Mouse (Mus musculus): ENCODE measurements at regions not wholly inside any gene's neighbourhood (a gene's known extent, or its start where the extent isn't known, plus 50 kb on each side); places are given as distances from the start of the nearest gene placed in this dataset.

DNA sequence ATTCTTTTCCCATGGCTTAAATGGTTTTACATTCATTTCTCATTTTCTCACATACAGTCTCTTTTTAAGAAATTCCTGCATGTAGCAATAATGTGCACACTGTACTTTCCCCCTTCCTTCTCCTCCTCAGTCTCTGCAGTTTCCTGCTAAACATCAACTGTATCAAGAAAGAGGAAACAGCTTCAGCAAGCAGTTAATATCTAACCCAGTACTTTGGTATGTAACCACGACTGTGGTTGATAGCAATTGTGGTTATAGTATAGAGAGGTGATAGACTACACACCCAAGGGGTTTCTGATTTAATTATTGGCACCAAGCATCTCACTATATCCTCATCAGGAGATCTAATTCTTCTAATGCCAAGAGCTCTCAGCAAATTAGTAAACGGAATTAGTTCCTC, 52.8 kb upstream of the Eci2 start:
- DNase-seq (ENCODE audit: inconsistent ontology term) = no peak

GRCm38 (mm10) chr13:35085386-35085785, 58.5 kb upstream of the Eci2 start:
- DNase-seq (ENCODE audit: inconsistent ontology term) = no peak

DNA sequence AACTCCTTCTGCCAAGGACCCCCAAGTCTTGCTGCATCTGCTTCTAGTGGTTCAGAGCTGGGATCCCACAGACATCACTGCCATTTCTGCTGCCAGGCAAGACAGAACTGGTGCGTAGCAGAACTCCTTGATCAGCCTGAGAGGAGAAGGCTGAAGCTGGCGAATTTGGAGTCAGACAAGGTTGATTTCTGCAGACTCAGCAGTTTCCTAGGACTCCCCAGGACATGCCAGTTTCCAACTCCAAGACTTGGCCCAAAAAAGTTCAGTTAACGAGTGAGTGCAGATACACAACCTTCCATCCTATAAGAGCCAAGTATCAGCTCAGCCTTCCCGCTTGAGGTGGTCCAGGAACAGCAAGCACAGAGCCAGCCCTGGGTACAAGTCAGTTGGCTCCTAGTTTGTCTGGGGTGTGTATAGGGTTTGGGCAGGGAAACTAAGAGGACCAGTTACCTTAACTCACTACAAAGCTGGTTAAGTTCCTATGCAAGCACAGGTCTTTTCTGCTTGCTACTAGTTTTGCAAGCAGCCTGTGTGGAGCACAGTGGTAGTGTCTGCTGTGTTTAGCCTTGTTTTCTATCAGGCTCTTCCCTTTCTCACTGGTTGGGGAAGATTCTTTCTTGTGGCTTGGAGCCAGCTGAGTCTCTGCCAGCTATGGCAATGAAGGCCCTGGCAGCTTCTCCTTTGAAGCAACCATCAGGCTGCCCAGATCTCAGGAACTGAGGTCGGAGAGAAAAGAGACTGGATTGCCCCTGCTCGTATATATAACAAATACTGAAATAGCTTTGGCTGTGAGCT, 60.5 kb upstream of the Eci2 start:
- peak; percentile 5 for DNase-seq (ENCODE audit: inconsistent ontology term)

- no peak for DNase-seq (ENCODE audit: inconsistent ontology term)
Observed at GRCm38 (mm10) chr13:35091155-35091554, 64.3 kb upstream of the Eci2 start.

DNA sequence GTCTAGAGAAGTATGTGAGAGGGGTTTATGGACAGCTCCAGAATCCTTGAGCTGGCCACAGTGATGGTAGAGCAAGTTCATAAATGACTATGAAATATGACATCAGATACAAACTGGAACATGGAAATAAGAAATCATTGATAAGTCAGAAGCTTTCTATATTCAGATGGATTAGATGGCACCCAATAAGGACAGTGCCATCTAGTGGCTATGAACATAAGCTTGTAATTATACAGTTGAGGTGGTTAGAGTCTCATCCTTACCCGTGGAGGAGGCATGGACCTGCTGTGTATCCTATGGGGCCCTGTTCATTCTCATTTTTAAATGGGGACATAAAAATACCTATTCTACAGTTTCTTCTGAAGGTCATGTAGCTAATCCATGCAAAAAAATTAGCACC, 92.9 kb upstream of the Eci2 start:
- DNase-seq (ENCODE audit: inconsistent ontology term) = no peak

- no peak for DNase-seq (ENCODE audit: inconsistent ontology term)
Observed at GRCm38 (mm10) chr13:35129475-35129874, 102.6 kb upstream of the Eci2 start.

- no peak for DNase-seq (ENCODE audit: inconsistent ontology term)
Observed at GRCm38 (mm10) chr13:35131272-35132185, 104.6 kb upstream of the Eci2 start.

DNA sequence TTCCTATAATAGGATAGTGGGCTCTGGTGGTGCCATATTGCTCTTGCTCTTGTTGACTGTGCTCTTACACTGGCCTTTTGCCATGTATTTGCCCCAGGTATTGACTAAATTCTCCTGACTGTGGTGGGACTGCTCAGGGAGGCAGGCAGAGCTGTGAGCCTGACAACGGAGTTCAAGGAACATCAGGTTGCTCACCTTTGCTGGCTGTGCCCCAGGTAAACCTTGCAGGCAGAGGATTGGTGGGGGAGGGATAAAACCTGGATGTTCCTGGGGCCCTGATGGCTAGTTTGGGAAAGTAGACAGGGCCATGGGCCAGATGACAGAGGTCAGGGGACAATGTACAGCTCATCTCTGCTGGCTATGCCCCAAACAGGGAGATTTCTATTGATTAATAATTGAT, 124.7 kb upstream of the Eci2 start:
- DNase-seq (ENCODE audit: inconsistent ontology term) = no peak

DNA sequence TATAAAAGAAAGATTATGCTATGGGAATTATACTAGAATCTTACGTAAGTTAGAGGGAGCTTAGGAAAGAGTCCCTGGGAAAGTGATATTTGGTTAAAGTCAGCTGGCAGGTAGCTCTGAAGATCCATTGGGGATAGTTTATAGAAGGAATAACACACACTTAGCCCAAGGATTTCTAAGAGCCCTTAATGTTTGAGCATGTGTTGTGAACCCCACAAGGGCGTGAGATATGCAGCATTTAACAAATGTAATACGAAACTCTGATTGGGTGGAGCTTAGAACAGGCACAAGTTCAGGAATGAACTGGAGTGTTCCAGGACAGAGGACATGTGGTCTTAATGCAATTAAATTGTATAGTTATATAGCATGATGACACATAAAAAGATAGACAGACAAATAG, 132.6 kb upstream of the Eci2 start:
- no peak for DNase-seq (ENCODE audit: inconsistent ontology term)

GRCm38 (mm10) chr13:35160767-35161166, 133.9 kb upstream of the Eci2 start:
- peak; percentile 65 for DNase-seq (ENCODE audit: inconsistent ontology term)

DNA sequence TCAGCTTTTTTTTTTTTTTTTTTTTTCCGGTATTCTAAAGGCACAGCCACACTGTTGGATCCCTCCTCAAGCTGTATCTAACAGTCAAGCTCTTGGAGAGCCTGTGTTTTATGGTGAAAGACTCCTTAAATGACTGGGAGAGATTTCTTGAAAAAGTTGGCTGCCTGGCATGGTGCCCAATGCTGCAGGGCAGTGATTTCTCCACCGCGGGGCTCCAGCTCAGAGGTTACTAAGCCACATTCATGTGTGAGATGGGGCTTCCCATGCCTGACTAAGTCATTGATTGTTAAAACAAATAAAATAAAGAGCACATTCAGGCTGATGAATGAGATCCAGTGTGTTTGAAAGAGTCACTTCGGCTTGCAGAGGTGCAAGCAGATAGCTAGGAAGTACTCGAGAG, 139.2 kb upstream of the Eci2 start:
- peak; percentile 35 for DNase-seq (ENCODE audit: inconsistent ontology term)

GRCm38 (mm10) chr13:35166831-35167541, 140.1 kb upstream of the Eci2 start:
- DNase-seq (ENCODE audit: inconsistent ontology term) = no peak

DNA sequence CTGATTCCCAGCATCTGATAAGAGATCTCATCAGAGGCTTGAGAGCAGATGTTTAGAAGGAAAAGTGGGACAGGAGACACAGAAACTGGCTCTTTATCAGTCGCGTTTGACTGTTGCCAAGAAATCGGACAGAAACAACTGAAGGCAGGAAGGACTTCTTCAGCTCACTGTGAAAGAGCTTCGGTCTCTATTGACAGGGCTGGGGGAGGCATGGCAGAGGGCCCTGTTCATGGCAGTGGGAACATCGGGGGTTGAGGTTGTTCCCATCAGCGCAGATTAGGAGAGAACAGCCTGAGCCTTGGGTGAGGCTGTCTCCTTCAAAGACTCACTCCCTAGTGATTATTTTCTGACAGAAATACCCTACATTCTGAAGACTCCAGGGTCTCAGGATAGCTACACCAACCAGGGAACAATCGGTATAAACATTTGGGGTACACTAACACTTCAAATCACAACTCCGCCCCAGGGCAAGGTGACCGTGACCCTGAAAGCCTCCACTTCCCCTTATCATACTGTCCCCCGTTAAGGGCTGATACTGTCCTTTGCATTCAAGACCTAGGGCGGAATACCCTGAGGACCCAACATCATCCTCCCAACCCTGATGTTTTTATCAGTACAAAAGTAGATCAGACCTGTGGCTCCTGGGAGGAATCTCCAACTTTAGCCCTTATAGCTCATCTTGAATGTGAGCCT, 144.8 kb upstream of the Eci2 start:
- DNase-seq (ENCODE audit: inconsistent ontology term) = no peak

DNA sequence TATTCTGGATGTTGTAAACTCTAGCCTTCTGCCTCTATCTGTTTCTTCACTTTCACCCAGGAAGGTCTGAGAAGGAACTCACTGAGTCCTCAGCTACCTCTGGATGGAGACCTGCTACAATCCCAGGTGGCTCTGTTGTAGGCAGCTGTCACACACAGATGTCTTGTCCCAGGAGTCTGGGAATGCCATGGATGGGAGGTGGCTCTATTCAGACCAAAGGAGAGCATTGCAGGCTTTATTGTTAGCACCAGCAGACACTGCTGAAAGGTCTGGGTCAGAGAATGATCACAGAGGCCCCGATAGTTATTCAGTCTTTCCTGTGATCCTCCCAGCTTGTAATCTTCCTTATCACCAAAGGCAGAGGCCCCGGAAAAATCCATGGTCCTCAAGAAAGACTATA, 146.6 kb upstream of the Eci2 start:
- no peak for DNase-seq (ENCODE audit: inconsistent ontology term)

DNA sequence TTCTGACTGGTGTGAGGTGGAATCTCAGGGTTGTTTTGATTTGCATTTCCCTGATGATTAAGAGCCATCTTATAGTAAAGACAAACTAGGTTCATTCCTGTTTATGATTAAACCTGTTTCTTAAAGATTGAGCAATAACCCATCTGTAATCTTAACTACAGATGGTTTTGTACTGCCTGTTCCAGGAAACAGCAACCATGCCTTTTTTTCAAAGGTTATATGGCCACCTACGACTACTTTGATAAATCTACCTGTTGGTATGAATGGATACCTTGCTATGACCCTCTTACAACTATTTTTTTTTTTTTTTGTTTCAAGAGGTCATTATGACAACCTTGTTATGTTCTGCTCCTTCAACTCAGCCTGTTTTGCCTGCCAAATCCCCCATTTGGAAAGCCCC, 148.7 kb upstream of the Eci2 start:
- no peak for DNase-seq (ENCODE audit: inconsistent ontology term)

GRCm38 (mm10) chr13:35177305-35177704, 150.4 kb upstream of the Eci2 start:
- no peak for DNase-seq (ENCODE audit: inconsistent ontology term)

- DNase-seq (ENCODE audit: inconsistent ontology term) = peak; percentile 69
Observed at GRCm38 (mm10) chr13:35189028-35189711, 162.3 kb upstream of the Eci2 start.

DNA sequence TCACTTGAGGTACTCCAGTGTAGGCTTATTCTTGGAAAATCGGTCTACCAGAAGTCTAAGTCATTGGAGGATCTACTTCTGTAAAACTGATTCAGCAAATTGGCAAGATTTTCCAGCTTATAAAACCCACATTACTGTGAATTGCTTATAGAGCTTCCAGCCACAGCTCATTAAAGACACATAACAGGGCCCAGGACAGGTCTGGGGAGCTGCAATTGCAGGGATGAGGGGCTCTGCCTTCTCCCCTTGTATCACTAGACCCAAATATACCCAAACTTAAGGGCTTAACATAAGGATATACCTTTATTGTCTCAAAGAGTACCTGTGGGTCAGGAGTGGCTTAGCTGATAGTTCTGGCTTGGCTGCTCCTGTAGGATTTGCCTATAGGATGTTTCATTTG, 175.2 kb upstream of the Eci2 start:
- DNase-seq (ENCODE audit: inconsistent ontology term) = no peak

DNA sequence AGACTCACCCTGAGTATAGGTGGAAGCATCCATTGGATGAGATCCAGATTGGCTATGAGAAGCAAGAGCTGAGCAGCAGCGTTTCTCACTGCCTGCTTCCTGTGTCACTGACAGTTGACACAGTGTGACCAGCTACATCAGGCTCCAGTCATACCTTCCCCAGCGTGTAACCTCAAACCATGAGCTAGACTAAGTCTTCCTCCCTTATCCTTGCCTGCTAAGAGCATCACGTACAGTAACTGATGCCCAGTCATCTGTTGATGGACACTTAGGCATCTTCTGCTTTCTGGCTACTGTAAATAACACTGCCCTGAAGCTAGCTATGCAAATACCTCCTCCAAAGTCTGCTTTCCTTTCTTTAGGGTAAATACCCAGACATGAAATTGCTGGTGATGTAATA, 181.4 kb upstream of the Eci2 start:
- no peak for DNase-seq (ENCODE audit: inconsistent ontology term)

DNA sequence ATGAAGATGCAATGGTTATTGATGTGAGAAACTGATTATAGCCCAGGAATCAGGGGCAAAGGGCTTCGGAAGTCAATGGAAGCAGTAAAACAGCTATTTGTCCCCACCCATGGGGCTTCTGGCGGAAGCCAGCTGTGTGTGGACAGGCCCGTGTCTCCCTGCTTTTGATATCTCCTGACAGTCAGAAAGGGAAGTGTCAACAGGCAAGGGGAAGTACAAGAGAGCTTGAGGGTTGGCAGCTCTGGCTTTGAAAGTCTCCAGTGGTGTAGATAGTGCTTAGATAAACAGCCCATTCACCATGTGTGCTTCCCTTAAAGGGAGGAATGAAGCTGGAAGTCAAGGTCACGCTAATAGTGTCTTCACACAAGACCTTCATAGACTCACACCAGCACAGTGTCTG, 182.7 kb upstream of the Eci2 start:
- no peak for DNase-seq (ENCODE audit: inconsistent ontology term)

GRCm38 (mm10) chr13:35211834-35212233, 184.9 kb upstream of the Eci2 start:
- no peak for DNase-seq (ENCODE audit: inconsistent ontology term)
